Mouse (Mus musculus): ENCODE data around the gene Teddm1a.
A peak's percentile ranks its signal among the peaks of the same experiment; 100 is the strongest.
"Not testable (repeated sequence)": the region's sequence is repeated elsewhere in the genome, so short reads cannot be mapped to it uniquely, and the experiment has no call there.

Teddm1a gene

DNA sequence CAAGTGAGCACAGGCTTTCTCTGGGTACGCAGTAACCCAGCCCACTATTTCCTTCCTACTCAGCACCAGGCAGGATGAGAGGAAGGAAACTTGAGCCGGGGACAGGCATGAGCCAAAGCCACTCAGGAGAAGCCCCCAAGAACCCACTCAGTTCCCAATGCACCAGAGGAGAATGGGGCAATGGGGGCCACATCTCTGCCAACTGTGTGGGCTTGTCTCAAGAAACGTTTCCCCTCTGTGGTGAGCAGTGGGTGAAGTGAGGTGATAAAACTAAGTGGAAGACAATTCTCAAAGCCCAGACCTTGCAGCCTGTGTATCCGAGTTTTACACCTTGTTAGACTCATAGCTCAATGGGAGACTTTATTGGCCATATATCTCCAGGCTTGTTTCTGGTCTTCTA is at the start of gene Teddm1a:
Teddm1a (plus strand) TSS at position 301 of the 400 bp plus-strand sequence.
- no peak for DNase-seq

DNA sequence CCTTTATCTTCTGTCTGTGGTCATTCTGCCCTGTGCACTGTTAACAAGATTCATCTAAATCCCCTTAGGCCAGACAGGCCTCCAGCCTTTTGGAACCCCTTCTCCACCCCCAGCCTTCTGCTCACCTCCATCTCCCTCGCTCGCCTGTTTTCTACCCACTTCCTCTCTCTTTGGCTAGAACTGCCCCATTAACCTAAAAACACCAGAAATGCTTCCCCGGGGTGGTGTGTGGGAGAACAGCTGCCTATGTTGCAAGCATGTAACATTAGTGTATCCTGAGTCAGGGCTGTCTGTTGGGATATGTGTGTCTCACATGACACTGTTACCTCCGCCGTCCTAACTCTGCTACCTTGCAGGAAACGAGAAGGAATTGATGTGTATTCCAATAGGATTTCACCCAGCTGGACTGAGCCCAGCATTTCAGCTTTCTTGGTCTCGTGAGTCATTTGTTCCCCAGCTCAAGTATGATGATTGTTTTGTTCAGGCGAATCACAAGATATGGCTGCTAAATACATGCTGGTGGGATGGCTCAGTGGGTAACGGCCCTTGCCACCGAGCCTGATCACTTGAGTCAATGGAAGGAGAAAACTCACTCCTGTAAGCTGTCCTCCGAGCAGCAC is 49.3 kb upstream of the Teddm1a start:
- no peak for DNase-seq

DNA sequence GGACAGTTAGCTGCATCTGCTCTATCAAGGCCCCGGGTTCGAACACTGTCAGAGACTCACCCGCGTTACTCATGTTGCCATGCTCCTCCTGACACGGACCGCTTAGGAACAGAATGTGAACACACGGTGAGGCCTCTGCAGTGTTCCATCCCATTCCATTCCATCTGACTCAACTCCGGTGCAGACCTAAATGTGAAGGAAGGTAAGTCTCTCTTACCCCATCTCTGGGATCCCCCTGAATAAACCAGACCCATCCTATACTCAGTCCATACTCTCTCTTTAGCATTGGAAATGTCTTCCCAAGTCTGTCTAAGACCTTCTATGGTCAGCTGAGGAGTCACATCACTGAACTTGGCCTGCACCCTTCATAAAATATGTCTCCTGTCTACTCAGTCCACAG is 47.5 kb upstream of the Teddm1a start, which contains the start of gene Rgsl1:
Rgsl1 (minus strand) TSS at position 101 of the 400 bp plus-strand sequence.
- DNase-seq, result no peak

DNA sequence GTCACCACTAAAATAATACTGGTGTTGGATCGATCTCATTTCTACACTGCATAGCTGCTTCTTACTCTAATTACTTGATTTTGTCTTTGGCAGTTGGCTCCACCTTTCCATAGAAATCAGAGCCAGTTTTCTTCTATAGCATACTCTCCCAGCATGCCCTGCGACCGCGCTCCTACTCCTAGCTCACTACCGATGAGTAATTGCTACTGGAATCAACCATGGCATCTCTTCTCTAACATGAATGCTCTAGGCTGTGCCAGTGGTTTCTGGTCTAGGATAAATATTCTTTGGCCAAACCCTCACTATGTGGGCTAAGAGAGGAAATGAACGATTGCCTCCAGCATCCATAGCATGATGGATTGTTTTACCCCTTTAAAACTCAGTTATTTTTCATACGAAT is 45.1 kb upstream of the Teddm1a start:
- no peak for DNase-seq

DNA sequence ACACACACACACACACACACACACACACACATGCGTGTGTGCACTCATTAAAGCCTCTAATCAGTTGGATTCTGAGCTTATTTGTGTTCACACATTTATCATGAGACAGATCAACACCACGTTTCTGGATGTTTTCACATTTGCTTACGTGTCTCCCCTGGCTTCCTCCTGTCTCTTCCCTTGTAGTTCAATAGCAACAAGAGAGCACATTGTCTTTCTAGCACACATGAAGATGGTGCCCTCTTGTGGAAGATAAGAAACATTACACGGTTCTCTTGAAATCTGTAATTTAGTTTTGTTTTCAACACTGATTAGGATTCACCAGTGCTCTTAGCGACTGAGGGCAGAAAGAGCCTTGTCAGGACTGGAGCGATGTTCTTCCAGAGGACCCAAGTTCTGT is 44.7 kb upstream of the Teddm1a start:
- DNase-seq, result no peak

DNA sequence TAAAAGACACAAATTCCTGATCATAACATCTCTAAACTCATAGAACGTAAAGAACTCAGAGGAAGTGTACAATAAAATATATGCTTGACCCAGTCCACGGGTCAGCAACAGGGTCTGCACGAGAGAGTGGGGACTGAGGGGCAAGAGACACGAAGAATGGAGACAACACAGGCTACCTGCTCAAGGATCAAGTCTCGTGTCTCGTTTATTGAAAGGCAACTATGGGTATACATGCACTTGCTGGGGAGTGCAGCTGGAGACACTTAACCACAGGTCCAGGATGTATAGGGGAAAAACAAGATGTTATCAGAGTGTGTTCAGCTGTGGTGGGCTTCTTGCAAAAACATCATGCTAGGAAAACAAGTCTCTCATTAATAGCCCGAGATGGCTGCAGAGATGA is 38.8 kb upstream of the Teddm1a start:
- not testable (repeated sequence) for DNase-seq

DNA sequence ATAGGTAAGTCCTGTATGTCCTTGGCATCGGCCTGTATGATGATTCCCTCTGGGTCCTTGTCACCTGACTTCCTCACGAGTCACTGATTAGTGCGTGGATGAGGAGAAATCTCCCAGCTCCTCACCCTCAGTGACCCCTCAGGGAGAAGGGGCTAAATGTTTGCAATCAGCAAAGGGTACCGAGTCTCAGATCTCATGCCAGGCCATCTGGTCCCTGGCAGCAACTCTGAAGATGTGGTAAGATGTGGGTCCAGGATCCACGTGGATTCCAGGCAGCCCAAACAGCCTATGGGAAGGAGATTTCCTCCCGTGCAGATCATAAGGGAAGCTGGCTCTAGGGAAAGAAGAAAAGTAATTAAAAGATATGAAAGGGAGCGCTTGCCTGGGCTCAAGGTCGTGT is 35.6 kb upstream of the Teddm1a start:
- DNase-seq, result no peak

DNA sequence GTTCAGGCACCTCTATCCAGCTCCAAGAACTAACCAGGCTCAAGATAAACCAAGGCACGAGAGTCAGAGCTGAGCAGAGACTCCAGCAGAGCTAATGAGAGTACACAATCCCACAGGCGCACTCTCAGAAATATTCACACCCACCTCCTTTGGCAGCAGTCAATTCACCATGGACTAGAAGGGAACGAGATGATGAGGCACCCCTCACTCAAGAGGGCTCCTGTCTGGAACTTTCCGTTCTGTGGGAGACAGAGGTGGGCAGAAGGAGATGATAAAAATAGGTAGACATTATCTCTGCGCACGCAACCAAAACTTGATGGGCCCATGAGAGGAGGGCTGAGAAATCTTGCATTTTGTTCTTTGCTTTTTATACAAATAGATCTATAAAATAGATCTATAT is 17.5 kb upstream of the Teddm1a start, which contains the start of gene Teddm1b:
Teddm1b (plus strand) TSS at position 301 of the 400 bp plus-strand sequence.
- no peak for DNase-seq

DNA sequence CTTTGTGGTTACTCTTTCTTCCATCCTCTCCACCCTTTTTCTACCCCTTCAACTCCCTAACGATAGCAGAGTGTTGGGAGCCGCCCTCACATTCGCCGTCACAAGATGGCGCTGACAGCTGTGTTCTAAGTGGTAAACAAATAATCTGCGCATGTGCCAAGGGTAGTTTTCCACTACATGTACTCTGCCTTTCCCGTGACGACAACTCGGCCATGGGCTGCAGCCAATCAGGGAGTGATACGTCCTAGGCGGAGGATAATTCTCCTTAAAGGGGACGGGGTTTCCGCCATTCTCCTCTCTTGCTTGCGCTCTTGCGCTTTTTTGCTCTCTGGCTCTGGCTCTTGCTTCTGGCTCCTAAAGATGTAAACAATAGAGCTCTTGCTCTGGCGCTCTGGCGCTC is 11.2 kb upstream of the Teddm1a start:
- DNase-seq, result not testable (repeated sequence)

DNA sequence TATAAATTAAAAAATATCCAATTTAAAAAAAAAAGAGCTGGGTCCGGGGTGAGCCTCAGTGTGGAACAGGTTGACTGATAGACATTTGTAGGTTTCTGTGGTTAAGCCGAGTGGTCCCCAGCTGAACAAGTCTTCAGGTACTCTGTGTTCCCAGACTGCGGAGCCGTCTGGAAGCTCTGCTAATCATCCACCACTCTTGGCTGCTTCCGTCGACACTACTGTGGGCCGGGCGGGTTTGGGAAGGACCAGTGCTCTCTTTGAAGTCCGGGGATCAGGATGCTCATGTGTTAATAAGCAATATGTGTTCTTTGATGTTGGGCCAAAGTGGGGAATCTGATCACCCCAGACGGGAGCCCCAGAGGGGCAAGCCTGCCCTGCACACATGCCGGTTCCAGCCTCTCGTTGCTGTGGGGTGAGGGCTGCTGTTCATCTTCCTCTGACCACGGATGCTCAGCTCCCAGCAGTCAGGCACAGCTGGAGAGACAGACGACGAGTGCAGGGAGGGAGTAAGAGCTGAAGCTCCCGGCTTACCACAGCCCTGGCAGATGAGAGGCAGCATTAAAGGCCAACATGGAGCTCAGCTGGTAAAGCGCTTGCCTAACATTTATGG is 5.4 kb upstream of the Teddm1a start:
- DNase-seq, result no peak

DNA sequence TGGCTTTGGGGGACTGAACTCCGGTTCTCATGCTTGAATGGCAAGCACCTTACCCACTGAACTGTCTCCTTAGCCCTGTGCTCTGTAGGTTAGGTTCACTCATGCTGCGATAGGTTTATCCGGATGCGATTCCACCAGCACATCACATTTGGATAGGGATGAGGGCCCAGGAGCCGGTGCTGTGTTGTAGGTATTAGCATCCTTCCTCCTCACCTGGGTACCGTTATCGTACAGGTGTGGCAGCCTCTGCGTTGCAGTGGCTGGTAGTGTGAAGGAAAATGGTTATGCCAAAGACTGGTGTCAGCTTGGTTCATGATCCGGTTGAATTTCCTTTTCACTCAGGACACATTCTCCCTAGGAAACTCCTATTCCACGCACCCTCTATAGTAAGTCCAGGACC is 1.4 kb upstream of the Teddm1a start:
- no peak for DNase-seq

DNA sequence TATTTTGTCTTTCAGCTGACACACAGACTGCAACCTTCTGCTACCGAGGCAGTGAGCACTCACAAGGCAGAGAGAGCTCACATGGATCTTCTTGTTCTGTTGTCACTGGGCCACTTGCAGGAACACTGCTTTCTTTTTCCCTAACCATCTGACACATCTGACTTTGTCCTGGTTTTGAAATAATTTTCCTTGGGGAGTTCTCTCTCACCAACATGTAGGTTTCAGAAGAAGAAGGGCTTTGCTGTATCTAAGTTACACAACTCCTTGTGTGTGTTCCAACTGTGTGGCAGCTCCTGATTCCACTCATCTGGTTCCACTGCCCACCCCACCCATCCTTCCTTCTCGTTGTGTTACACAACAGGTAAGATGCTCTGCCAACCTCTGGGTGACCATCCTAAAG is 2.2 kb downstream of the Teddm1a start:
- no peak for DNase-seq

DNA sequence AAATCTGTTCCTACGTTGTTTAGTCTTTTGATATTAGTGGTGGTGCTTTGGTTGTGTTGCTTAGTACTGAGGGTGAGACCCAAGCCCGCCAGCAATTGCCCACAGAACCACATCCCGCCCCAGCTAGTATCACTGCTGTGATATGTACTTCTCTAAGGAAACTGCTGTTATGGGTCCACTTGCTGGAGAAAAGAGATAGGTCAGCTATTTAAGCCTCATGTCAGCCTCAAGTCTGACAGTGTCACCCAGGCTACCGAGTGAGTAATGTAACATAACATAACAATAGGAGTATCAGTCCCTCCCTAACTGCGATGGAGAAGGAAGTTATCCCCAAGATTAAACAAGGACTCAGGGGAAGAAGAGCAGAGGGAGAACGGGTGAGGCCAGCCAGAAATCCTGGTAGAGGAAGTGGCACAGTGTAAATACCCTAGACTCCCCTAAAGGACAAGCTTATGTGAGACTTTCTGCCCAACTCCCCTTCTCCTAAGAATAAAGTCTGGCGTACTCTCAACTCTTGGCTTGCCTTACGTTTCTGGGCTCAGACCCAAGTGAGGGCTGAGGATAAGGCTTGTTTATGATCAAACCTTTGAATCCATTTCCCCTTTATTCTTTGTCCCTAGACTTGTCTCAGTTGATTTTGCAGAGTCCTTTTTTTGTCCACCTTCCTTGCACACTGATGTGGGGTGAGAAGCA is 2.8 kb downstream of the Teddm1a start:
- DNase-seq, result no peak

DNA sequence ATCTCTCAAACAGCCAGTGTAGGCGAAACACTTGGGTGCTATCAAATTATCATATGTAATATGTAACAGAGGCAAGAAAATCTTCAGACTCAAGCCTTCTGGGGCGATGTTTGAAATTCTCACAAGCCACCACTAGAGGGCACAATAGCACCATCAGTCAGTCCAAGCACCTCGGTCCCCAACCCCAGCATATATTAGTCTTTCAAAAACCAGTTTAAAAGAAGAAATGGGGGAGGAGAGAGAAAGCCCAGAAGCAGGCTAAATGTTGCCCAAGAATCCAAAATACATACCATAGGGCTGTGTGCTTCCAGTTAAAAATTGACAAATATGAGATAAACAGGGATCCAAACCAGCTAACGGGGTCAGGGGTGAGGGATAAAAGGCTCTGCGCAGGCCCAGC is 3.4 kb downstream of the Teddm1a start:
- peak; percentile 65 to 82 for DNase-seq

DNA sequence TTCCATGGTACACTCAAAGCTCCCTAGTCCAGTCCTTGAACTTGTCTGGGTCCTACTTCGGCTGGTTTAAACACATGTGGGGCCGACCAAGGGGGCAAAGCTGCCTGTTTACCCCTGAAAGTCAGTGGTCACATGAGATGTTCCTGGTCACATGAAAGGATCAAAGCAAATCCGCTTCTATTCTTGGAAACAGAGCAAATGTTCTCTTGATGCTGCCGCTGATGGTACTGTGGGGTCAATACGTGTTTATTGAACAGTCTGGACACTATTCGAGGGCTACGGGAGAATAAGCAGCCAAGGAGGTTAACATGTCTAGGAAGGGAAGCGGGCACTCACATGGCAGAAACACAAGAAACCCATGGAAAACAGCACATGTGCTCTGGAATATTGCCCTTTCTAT is 5.7 kb downstream of the Teddm1a start:
- no peak for DNase-seq

DNA sequence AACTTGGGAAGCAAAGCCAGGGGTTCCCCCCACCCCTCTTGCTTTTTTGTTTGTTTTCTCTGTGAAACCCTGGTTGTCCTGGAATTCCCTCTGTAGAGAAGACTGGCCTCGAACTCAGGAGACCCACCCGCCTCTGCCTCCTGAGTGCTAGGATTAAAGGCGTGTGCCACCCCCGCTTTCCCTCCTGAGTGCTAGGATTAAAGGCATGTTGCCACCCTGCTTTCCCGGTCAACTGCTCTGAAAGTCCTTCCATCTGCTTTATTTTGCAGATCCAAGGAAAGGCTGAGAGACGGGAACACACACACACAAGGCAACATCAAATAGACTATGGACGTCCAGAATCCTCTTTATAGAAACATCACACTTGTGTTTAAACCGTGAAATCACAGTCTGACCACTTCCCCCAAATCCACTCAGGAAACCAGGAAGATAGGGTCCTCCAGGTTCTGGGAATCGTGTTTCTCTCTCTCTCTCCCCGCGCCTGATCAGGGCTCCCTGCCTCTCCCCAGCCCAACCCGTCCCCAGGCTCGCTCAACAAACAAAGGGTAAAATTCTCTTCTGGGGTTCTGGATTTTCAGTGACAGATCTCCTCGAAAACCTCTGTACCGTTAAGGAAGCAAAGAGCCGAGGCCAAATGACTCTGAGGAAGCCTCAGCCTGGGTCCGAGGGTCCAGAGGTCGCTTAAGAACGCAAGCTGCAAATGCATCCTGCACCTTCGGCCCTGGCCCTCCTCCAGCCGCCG is 7.6 kb downstream of the Teddm1a start:
- no peak for DNase-seq

DNA sequence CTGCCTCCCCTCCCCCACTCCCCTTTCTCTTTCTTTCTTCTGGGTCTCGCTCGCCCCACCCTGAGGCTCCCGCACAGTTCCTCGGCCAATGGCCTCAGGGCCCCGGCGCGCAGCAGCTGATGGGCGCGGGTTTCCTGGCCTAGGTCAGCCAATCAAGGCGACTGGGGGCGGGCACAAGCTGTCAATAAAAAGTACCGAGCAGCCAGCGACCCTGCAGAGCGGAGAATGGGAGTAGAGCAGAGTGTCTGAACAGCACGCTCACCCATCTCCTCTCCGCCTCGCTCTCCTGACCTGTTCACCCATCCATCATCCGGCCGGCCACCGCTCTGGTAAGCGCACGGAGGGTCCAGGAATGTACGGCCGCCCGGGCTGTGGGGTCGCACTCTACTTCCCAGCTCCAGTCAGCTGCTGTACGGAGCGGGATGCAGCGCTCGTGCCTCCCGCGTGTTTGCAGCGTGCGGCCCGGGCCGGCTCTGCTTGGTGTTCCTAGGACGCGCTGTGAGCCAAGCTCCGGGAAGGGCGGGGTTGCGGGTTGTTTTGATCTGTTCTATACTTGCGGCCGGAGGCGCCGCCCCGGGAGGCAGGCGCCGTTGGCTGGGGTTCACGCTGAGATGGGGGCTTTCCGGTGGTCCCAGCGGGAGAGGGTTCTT is 8.3 kb downstream of the Teddm1a start, which contains the start of the genes Glul and Teddm2:
Glul (plus strand) TSS at position 214 of the 650 bp plus-strand sequence.
Teddm2 (minus strand) TSS at position 498 of the 650 bp plus-strand sequence.
- DNase-seq, result peak; percentile 97 to 98

DNA sequence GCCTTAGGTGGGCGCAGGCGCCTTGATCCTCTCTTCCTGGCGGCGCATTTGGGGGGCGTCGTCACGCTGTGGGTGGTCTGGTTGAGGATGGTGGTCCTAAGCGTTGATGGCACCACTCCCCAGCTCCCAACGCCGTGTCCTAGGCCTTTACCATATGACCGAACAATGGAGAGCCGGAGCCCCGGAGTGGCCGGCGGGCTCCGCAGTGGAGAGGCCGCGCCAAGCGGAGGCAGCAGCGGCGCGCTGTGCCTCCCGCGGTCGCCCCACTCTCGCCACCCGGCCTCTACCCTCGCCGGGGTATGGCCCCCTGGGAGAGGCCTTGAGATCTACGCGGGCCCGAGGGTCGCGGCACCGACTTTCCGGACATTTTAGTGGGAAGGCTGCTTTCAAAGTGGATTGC is 8.8 kb downstream of the Teddm1a start:
- peak in 1 of 2 experiments; percentile 57 for DNase-seq

DNA sequence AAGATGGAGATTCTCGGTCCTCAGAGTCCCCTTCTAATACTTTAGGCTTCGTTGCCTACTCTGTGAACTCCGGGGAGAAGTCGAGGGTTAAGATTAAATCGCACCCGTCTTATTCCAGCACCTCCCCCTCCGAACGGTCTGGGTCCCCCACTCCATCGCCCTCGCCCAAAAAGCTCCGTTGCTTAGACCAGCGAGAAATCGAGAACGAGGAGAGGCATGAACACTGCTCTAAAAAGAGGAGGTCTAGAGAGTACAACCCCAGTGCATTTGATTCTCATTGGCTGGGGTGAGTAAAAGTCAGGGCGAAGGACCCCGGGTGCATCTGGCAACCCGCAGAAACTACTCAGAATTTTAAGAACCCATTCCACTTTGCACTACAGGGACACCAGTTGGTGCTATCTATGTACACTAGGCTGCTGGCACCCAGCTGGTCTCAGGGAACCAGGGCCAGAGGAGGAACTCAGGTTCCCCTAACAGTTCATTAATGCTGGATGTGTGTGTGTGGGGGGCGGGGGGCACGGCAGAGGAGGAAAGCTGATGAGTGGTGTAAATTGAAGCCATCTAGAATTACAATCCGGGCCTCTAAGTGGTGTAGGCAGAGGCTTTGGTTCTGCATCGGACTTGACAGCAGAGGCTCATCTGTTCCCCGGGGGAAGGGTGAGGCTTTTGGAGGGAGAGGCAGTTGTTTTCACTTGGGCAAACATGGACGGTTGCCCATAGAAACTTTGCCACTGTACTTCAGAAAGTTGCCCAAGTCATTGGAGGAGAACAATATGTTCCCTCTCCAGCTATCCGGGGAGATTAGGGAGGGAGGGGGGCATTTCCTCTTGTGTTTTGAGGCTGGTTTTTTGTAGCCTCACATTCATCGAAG is 9.6 kb downstream of the Teddm1a start:
- DNase-seq, result peak; percentile 62 to 72

DNA sequence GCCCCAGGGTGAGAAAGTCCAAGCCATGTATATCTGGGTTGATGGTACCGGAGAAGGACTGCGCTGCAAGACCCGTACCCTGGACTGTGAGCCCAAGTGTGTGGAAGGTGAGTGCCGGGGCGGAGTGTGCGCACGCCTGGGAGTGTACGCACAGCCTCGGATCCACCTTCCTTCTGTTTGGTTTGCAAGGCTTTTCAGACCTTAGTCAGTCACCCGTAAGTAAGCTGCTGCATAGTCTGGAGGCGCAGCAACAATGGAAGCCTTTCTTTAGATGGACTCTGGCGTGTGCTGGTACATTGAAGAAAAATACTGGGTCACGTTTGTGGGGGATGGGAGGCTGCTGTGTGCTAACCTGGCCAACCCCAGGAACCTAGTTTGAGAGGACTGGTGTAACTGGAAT is 11.5 kb downstream of the Teddm1a start:
- no peak for DNase-seq

DNA sequence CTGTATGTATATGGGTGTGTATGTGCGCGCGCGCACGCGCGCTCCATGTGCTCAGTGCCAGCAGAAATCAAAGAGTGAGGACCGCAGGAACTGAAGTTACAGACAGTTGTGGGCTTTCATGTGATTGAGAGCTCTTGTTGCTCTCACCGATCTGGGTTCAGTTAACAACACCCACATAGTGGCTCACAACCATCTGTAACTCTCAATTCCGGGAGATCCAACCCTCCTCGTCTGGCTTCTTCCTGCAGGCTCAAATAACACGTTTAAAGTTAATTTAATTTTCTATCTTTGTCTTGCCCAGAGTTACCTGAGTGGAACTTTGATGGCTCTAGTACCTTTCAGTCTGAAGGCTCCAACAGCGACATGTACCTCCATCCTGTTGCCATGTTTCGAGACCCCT is 12.7 kb downstream of the Teddm1a start:
- DNase-seq, result no peak

DNA sequence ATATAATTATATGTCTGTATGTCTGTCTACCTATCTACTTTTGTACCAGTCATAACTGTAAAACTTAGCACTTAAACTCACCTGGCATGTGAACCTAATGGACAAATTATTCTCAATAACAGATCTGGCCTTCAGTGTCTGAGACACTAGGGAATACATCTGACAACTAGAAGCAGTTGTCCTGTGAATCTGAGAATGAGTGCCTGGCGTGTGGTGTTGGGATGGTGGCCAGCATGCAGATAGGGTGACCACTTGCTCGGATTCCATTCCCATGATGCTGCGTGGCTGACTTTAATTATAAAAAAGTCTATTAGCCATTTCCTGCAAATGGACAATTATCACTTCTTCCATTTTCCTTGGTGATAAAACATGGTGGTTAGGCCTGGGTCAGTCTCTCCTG is 14.3 kb downstream of the Teddm1a start:
- no peak for DNase-seq
